Mouse (Mus musculus): ENCODE results near the gene Fam19a5. TPM values are rescaled to one million over a fixed set of nuclear protein-coding genes. Genes with fewer than 3 reads are reported as not detected.
A peak's percentile ranks its signal among the peaks of the same experiment; 100 is the strongest.

Fam19a5 gene
- polyA plus RNA-seq, 1 experiment from 2014 or later = 3.0 TPM

DNA sequence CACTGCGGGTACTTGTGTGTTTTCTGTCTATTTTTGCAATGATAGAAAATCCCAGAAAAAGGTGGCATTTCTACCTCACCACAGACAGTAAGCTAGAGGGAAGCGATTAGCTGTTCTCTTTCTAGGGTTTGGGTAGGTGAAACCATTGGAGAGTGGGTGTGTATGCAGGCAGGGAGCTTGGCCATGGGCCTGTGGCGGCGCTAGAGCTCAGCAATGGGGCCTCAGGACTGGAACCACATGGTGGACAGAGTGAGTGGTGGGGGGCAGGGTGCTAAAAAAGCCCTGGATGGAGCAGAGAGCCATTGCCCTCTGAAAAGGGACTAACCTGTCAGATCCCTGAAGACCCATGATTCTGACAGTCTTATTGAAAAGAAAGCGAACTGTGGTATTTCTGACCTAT lies 6.7 kb downstream of the Fam19a5 start:
- Histone ChIP-seq H3K4me3 (no peak overlapping the region), H3K27me3 (ENCODE audit: low read depth, poor library complexity, severe bottlenecking) (peaks cover 36% of the 10 kb centered on the region), H3K27ac (no peak overlapping the region), H3K4me1 (peaks cover 27% of the 10 kb centered on the region), H3K9me3 (replicated peaks) (no peaks in the 10 kb centered on the region), H3K36me3 (no peaks in the 10 kb centered on the region)
- DNase-seq (ENCODE audit: low spot score) = no peak
- 49% methylated on average over 5 of the region's 5 CpGs for WGBS

DNA sequence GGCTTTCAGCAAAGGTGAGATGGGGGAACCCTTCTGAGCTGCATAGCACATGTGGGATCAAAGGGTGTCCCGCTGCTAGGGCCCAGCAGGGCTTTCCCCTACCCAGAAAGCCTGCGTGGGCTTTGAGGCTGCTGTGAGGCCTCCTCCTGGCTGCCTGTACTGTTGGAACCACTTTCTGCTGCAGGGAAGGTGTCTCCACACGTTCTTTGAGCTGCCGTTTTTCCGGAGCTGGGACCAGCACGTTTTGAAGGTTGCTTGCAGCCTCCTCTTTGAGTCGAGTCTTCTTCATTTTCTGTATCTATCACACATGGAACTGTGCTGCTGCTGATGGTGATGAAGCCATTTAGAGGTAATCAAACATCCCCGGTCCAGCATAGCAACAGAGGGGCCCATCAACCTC lies 7.5 kb downstream of the Fam19a5 start:
- Histone ChIP-seq H3K9me3 (replicated peaks) (no peaks in the 10 kb centered on the region), H3K4me1 (peaks cover 27% of the 10 kb centered on the region), H3K4me3 (no peak overlapping the region), H3K27me3 (ENCODE audit: low read depth, poor library complexity, severe bottlenecking) (peaks cover 28% of the 10 kb centered on the region; the same call in 1 of the 2 replicates), H3K27ac (no peak overlapping the region), H3K36me3 (no peaks in the 10 kb centered on the region)
- WGBS = 35% methylated on average over 8 of the region's 8 CpGs
- DNase-seq (ENCODE audit: low spot score) = no peak

- Histone ChIP-seq H3K27ac (no peak overlapping the region), H3K4me1 (peaks cover 10% of the 10 kb centered on the region), H3K36me3 (no peaks in the 10 kb centered on the region), H3K9me3 (replicated peaks) (no peaks in the 10 kb centered on the region), H3K4me3 (no peak overlapping the region), H3K27me3 (ENCODE audit: low read depth, poor library complexity, severe bottlenecking) (no peaks in the 10 kb centered on the region)
- DNase-seq (ENCODE audit: low spot score) = no peak
- WGBS = 80% methylated on average over 9 of the region's 9 CpGs
Observed at GRCm38 (mm10) chr15:87555811-87556210, 11.7 kb downstream of the Fam19a5 start.

- 93% methylated on average over 5 of the region's 5 CpGs for WGBS
- no peaks in the 10 kb centered on the region for H3K36me3 ChIP-seq
- H3K4me3 ChIP-seq = no peak overlapping the region
- H3K27ac ChIP-seq = no peak overlapping the region
- no peak for DNase-seq (ENCODE audit: low spot score)
- no peaks in the 10 kb centered on the region for H3K9me3 ChIP-seq (replicated peaks)
- no peaks in the 10 kb centered on the region for H3K27me3 ChIP-seq (ENCODE audit: low read depth, poor library complexity, severe bottlenecking)
- H3K4me1 ChIP-seq = peaks cover 13% of the 10 kb centered on the region; the same call in 1 of the 2 replicates
Observed at GRCm38 (mm10) chr15:87564331-87564730, 20.2 kb downstream of the Fam19a5 start.

DNA sequence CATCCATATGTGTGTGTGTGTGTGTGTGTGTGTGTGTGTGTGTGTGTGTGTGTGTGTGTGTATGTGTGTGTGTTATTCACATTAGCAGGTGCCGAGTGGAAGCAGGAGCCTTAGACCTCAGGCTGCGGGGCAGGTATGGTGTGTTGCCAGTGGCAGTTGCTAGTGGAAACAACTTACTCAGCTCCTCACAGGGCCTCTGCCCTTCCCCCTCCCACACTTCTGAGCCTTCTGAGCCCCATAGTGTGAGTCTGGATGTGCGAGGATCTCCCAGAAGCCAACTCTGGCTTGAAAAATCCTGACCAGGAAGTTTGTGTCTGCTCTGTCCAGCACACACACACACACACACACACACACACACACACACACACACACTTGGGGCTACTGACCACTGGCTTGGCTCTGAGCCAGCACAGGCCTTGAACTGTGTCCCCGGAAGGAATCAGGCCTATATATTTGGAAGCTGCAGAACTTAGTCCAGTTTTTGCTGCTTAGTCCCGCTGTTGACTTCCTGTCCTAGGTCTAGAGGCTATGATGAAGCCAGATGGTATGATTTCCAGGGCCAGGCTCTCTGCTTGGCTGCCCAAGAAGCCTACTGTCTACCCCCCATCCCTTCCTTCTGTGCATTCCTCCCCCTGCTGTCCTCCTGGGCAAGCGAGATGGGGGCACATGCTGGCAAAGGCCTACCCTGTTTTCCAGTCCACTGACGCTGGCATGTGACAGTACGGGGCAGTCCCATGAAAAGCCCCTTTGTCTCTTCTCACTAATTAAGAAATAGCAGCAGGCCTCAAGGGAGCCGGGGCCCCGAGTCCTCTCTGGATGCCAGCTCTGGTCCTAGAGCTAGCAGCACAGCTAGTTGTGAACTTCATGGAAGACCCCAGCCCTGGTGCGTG lies 22.2 kb downstream of the Fam19a5 start:
- H3K36me3 ChIP-seq = no peaks in the 10 kb centered on the region
- DNase-seq (ENCODE audit: low spot score) = no peak
- H3K27me3 ChIP-seq (ENCODE audit: low read depth, poor library complexity, severe bottlenecking) = no peaks in the 10 kb centered on the region
- peaks cover 13% of the 10 kb centered on the region; the same call in 1 of the 2 replicates for H3K4me1 ChIP-seq
- H3K9me3 ChIP-seq (replicated peaks) = no peaks in the 10 kb centered on the region
- no peak overlapping the region for H3K4me3 ChIP-seq
- H3K27ac ChIP-seq = peak overlapping the region; percentile 19; the same call in 1 of the 2 replicates
- 84% methylated on average over 11 of the region's 11 CpGs for whole genome bisulfite sequencing

- no peaks in the 10 kb centered on the region for H3K9me3 ChIP-seq (replicated peaks)
- peaks cover 13% of the 10 kb centered on the region; the same call in 1 of the 2 replicates for H3K4me1 ChIP-seq
- H3K27me3 ChIP-seq (ENCODE audit: low read depth, poor library complexity, severe bottlenecking) = no peaks in the 10 kb centered on the region
- H3K4me3 ChIP-seq = no peak overlapping the region
- no peaks in the 10 kb centered on the region for H3K36me3 ChIP-seq
- no peak overlapping the region for H3K27ac ChIP-seq
- WGBS = 83% methylated on average over 11 of the region's 11 CpGs
- DNase-seq (ENCODE audit: low spot score) = no peak
Observed at GRCm38 (mm10) chr15:87570182-87570581, 26.1 kb downstream of the Fam19a5 start.

DNA sequence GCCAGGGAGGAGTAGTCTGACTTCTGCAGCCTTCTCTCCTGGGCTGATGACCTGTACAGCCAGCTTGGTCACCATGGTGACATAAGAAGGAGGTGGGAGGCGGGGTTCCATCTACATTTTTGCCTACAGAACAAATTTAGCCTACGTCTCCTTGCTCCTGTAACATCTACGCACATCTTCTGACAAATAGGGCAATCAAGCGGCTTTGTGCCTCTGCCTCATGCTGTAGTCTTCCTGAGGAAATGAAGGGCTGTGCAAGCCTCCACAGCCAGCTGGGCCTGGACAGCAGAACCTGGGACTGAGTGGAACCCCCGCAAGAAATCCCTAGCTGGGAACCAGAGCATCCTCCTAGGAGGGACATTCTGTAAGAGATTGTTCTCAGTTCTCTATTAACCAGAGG lies 35.8 kb downstream of the Fam19a5 start:
- no peak for DNase-seq (ENCODE audit: low spot score)
- no peaks in the 10 kb centered on the region for H3K9me3 ChIP-seq (replicated peaks)
- no peak overlapping the region for H3K27ac ChIP-seq
- H3K4me3 ChIP-seq = no peak overlapping the region
- 92% methylated on average over 5 of the region's 5 CpGs for WGBS
- no peaks in the 10 kb centered on the region for H3K36me3 ChIP-seq
- H3K27me3 ChIP-seq (ENCODE audit: low read depth, poor library complexity, severe bottlenecking) = no peaks in the 10 kb centered on the region
- H3K4me1 ChIP-seq = no peaks in the 10 kb centered on the region

DNA sequence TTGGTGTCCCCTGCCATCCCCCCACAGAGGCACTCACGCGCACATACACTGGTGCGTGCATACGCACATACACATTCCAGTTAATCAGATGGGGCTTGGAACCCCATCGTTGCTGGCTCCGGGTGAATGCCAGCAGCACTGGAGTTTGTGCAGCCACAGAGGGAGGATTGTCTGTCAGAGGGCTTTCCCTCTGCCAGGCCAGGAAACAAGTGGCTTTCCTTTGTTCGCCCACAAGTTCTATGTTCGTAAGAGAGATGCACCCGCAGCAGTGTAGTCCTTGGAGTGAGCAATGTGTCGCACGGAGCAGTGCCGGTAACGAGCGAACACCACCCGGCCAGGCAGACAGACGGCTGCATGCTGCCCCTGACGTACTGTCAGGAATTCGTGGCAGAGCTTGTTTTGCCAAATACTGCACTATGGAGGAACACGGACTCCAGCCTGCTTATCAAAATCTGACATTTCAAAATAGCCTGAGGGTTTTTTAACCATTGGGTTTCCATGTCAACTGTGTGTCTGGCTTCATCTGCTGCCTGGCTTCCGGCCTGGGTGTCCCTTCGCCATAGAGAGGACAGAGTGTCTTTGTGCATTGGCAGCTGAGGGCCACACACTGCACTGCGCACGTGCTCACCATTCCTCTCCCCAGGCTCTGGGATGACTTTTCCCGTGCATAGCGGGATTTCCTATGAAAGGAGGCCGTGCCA lies 40.0 kb downstream of the Fam19a5 start:
- DNase-seq (ENCODE audit: low spot score) = no peak
- no peaks in the 10 kb centered on the region for H3K4me1 ChIP-seq
- H3K27me3 ChIP-seq (ENCODE audit: low read depth, poor library complexity, severe bottlenecking) = no peaks in the 10 kb centered on the region
- H3K36me3 ChIP-seq = no peaks in the 10 kb centered on the region
- no peaks in the 10 kb centered on the region for H3K9me3 ChIP-seq (replicated peaks)
- no peak overlapping the region for H3K27ac ChIP-seq
- 89% methylated on average over 26 of the region's 26 CpGs for WGBS
- no peak overlapping the region for H3K4me3 ChIP-seq

GRCm38 (mm10) chr15:87590975-87591374 lies 46.9 kb downstream of the Fam19a5 start:
- H3K36me3 ChIP-seq = no peaks in the 10 kb centered on the region
- 93% methylated on average over 10 of the region's 10 CpGs for WGBS
- H3K4me3 ChIP-seq = no peak overlapping the region
- no peak overlapping the region for H3K27ac ChIP-seq
- H3K4me1 ChIP-seq = no peaks in the 10 kb centered on the region
- no peaks in the 10 kb centered on the region for H3K9me3 ChIP-seq (replicated peaks)
- no peak for DNase-seq (ENCODE audit: low spot score)
- H3K27me3 ChIP-seq (ENCODE audit: low read depth, poor library complexity, severe bottlenecking) = no peaks in the 10 kb centered on the region

- 94% methylated on average over 8 of the region's 8 CpGs for WGBS
- H3K4me3 ChIP-seq = no peak overlapping the region
- no peaks in the 10 kb centered on the region for H3K27me3 ChIP-seq (ENCODE audit: low read depth, poor library complexity, severe bottlenecking)
- no peak overlapping the region for H3K27ac ChIP-seq
- no peaks in the 10 kb centered on the region for H3K4me1 ChIP-seq
- H3K36me3 ChIP-seq = no peaks in the 10 kb centered on the region
- H3K9me3 ChIP-seq (replicated peaks) = no peaks in the 10 kb centered on the region
- no peak for DNase-seq (ENCODE audit: low spot score)
Observed at GRCm38 (mm10) chr15:87596731-87597130, 52.6 kb downstream of the Fam19a5 start.

- no peak overlapping the region for H3K4me3 ChIP-seq
- no peaks in the 10 kb centered on the region for H3K4me1 ChIP-seq
- no peak overlapping the region for H3K27ac ChIP-seq
- H3K36me3 ChIP-seq = no peaks in the 10 kb centered on the region
- H3K27me3 ChIP-seq (ENCODE audit: low read depth, poor library complexity, severe bottlenecking) = no peaks in the 10 kb centered on the region
- DNase-seq (ENCODE audit: low spot score) = no peak
- 92% methylated on average over 4 of the region's 4 CpGs for WGBS
- no peaks in the 10 kb centered on the region for H3K9me3 ChIP-seq (replicated peaks)
Observed at GRCm38 (mm10) chr15:87597149-87597548, 53.0 kb downstream of the Fam19a5 start.

DNA sequence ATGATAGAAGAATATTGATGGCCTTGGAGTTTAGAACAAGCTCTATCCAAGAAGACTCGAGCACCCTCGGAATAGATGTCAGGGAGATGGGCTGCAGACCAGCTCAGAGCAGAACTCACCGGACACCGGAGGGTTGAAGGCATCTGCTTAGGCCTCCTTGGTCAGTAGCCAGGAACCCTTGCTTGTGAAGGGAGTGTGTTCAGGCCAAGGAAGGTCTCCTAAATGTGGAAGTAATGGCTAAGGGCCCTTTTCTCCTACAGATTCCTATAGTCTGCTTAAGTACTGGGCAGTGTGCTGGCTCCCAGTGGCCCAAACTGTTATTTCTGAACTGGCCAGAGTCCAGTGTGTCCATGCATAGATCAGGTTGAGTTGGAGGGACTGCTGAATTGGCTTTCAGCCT lies 53.7 kb downstream of the Fam19a5 start:
- DNase-seq (ENCODE audit: low spot score) = no peak
- no peaks in the 10 kb centered on the region for H3K9me3 ChIP-seq (replicated peaks)
- H3K4me1 ChIP-seq = no peaks in the 10 kb centered on the region
- H3K27me3 ChIP-seq (ENCODE audit: low read depth, poor library complexity, severe bottlenecking) = no peaks in the 10 kb centered on the region
- no peaks in the 10 kb centered on the region for H3K36me3 ChIP-seq
- no peak overlapping the region for H3K27ac ChIP-seq
- H3K4me3 ChIP-seq = no peak overlapping the region
- WGBS = 96% methylated on average over 4 of the region's 4 CpGs

GRCm38 (mm10) chr15:87598636-87599035 lies 54.5 kb downstream of the Fam19a5 start:
- Histone ChIP-seq H3K4me3 (no peak overlapping the region), H3K27ac (no peak overlapping the region), H3K36me3 (no peaks in the 10 kb centered on the region), H3K27me3 (ENCODE audit: low read depth, poor library complexity, severe bottlenecking) (no peaks in the 10 kb centered on the region), H3K4me1 (no peaks in the 10 kb centered on the region), H3K9me3 (replicated peaks) (no peaks in the 10 kb centered on the region)
- no peak for DNase-seq (ENCODE audit: low spot score)
- 97% methylated on average over 4 of the region's 4 CpGs for WGBS
